Mouse (Mus musculus) mouse trophoblast stem cell (cell line): Measurements from ENCODE around the gene Apoc2.
"Not testable (repeated sequence)": the region's sequence is repeated elsewhere in the genome, so short reads cannot be mapped to it uniquely, and the experiment has no call there.

Experiments used
- in situ Hi-C, 2 experiments: fragments of 300-500 bp; cut with MseI, MboI; formaldehyde crosslinking; loops; 2 replicates in 1 of 2; 3 replicates in 1 of 2; pipeline ENCODE4 v1.15.1; 2025

Gene Apoc2

DNA sequence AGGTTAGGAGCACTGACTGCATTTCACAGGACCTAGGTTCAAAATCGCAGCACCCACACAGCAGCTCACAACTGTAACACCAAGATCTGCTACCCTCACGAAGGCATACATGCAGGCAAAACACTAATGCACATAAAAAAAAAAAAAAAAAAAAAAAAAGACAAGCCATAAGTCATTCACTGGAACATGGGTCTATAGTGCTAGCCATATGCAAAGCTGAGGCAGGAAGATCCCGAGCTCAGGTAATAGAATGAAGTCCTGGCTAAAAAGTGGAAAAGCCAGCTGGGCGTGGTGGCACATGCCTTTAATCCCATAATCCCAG, 22.0 kb upstream of the Apoc2 start:
- in situ Hi-C loops = loop anchor here in 1 of 2 experiments (5.0 kb wide), 1 partner anchor 32 kb away; the partner anchor contains the start of gene Clptm1

DNA sequence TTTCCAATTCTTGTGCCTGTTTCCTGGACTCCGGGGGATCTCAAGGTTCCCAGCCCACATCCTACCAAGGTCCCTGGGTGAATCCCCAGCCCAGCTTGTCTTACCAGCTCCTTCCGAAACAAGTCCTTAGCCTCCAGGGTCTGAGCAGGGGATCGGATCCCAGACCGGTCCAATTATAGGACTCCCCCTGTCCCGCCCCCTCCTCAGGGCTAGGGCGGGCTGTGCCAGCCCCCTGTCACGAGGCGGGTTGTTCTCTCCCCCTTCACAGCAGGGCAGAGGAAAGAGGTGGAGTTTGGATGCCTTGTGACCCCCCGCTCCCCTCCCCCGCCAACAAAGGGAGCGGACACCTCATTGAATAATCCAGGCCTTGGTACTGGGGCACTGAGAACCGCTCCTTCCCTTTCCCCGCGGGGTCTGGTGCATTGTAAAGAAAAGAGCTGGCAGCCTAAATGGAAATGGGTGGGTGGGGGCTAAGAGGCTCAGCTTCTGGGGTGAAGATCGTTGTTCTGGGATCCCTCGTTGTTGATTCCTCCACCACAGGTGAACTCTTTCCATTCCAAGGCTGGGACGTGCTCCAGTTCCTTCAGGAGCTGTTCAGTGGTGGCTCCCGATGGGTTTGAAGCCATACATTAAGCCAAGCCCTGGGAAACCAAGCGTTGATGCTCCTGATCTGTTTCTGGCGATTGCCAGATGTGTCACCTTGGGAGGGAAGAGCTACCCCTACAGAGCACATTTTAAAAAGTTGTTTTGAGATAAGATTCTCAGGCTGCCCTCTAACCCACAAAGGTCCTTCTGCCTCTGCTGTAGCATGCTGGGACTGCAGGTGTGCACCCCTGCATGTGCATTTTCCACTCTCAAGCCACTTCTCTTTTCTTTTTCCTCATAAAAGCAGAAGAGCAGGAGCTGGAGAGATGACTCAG, 21.4 kb upstream of the Apoc2 start, which contains the start of gene Apoe:
TSS of gene Apoe (minus strand) at position 282 of the 920 bp plus-strand sequence.
- in situ Hi-C loops = no loop called here

DNA sequence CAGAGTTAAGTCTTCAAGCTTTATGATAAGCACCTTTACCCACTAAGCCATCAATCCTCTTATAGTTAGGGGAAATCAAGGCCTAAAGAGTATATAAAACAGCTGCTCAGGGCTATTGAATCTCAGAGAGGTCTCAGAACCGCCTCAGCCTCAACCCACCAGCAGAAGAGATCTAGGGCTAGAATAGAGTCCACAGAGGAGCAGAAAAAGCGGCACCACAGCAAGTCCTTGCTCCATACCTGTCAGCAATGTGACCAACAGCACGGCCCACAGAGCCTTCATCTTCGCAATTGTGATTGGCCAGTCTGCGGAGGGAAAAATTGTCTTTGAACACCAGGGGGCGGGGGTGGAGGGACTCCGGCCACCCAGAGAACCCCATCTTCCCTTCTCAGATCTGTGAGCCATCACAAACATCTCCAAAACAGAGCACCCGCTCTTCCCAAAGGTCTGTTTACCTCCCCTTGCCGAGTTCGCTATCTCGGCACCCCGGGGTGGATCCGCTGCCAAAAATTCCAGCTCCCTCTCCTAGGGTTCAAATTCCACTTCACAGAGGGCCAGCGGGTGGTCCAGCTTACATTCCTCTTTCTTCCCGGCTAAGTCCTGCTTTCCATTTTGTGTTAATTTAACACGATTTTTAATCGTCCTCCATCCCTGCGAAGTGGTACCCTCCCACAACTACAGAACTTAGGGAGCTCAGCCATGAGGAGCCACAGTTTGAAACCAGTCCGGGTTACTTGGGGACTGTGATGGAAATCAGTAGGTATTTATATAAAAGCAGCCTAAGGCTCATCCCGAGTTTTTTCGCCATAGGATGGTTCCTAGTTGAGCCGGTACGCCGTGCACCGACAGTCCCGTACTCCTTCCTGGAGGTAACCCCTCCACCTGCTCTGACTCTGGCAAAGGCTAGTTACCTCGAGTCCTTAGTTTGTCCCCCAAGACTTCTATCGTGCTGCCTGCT, 20.5 kb upstream of the Apoc2 start:
- in situ Hi-C loops = no loop called here

DNA sequence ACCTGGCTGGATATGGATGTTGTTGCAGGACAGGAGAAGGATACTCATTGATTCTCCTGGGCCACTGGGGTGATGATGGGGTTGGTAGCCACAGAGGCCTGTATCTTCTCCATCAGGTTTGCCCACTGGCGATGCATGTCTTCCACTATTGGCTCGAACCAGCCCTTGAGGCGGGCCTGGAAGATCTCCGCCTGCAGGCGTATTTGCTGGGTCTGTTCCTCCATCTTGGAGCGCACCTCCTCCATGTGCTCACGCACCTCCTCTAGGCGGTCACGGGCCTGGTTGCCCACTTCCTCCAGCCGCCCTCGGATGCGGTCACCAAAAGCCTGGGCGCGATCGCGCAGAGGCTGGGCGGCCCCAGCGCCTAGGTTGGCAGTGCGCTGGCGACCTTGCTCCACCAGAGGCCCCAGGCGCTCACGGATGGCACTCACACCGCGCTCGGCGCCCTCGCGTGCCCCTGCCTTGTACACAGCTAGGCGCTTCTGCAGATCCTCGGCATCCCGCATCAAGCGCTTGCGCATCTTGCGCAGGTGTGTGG, 18.7 kb upstream of the Apoc2 start:
- in situ Hi-C loops = no loop called here

DNA sequence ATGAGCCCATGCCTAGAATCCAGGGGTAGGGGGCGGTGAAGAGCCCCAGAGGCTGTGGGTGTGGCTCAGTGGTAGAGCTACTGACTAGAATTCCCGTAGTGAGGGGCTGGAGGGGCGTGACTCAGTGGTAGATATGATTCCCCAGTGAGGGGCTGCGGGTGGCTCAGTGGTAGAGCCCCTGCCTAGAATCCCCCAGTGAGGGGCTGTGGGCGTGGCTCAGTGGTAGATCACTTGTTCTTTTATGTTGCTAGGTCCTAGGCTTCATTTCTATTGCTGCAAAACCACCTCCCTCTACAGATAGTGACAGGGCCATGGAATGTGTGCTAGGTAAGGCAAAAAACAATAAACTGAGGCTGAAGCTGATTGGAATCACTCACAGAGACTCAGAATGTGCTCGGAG, 18.1 kb upstream of the Apoc2 start:
- in situ Hi-C loops = no loop called here

DNA sequence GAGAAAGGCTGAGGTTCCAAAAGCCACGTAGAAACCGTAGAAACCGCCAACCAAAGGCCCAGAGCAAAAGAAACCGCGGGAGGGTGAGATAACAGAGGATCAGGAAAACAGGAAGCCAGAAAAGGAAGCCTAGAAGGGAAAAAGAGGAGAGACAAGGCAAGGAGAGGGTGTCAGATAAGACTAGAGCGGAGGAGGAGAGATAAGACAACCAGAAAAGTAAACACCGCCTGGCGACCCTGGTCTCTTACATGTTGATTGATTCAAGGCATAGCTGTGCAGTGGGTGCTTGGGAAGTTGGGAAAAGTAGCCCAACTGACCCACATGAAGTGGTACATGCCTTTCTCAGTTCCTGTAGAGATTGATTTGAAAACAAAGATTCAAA, 17.5 kb upstream of the Apoc2 start:
- in situ Hi-C loops = no loop called here

DNA sequence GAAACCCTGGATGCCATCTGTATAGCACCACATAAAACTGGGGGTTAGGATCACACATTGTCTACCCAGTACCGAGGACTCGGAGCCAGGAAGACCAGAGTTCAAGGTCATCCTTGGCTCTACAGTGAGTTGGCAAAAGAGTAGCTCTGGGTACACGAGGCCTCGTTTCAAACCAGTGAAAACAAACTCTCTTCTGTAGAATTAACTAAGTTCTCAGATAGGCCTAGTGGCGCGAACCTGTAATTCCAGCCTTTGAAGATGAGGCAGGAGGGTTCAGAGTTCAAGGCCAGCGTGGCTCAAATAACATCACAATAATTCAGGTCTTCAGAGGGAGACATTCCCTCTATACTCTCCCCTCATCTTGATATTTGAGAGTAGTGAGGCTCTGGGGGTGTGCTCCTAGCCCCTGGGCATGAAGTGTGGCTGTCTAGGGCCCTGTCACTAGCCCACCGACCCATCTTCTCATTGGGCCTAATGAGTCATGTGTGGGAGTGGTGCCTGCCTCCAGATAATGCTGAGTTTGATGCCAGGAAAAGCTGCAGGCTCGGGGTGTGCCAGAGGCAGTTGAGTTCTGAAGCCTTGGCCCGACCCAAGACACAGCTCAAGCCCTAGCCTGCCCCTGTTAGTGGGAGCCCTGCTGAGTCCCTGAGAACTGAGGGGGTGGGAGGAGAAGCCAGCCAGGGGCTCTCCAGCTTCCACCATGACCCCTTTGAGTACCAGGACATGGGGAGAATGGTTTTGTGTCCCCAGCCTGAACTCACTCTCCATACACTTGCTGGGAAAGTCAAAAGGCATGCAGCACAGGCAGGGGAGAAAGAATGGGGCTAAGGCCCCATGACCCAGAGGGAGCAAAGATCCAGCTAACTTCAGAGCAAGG, 16.8 kb upstream of the Apoc2 start:
- in situ Hi-C loops = no loop called here

DNA sequence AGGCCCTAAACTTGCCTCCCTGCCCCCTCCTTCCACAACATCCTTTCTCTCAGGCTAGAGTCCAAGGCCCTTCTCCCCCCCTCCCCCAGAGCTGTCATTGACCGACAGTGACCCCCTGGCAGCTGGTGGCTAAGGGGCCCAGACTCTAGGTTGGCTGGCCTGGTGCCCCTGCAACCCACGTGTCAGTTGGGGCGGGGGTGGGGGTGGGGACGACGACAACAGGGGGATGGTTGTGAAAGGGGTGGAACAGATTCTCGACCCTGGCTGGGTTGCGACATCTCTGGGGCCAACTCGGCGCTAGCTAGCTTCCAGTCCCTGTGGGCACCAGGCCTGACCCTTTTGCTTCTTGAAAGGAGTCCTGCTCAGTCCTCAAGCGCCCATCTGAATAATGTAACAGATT, 15.7 kb upstream of the Apoc2 start:
- in situ Hi-C loops = no loop called here

DNA sequence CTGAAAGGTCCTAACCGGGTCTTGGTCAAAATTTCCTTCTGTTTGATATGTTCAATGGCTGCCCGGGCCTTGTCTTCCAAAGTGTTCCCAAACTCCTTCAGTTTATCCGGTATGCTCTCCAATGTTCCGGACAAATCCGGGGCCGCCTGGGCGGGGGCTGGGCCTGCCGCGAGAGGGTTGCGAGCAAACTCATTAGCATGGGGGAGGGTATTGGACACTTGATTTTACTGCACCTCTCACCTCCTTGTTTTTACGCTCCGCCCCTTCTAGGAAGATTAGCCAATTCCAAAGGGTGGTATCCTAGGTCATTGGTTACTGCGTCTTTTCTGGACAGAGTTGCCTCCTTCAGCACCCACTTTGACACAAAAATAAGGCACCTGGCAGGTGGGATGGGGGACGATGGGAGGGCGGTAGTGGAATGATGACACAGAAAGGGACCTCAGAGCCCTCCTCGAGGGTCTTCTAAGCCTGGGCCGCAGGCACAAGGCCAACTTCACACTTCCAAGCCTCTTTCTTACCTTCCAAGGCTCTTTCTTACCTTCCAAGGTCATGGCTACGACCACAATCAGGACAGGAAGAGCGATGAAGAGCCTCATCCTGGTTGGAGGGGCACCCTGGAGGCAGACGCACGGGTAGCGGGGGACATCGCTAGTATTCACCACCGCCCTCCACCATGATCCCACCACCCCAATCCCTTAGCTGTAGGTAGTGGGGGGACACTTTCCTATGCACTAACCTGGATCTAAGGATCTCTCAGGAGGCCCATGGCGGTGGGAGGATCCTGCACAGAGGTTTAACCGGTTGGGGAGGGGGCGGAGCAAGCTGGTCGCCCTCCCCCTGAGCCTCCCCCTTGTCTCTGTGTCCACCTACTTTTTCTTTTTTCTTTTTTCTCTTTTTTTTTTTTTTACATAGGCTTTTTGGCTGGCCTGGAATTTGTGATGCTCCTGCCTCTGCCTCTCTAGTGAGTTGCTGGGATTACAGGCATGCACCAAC, 14.4 kb upstream of the Apoc2 start, which contains the start of gene Apoc1:
TSS of gene Apoc1 (minus strand) at position 788 of the 993 bp plus-strand sequence.
- in situ Hi-C loops = no loop called here

DNA sequence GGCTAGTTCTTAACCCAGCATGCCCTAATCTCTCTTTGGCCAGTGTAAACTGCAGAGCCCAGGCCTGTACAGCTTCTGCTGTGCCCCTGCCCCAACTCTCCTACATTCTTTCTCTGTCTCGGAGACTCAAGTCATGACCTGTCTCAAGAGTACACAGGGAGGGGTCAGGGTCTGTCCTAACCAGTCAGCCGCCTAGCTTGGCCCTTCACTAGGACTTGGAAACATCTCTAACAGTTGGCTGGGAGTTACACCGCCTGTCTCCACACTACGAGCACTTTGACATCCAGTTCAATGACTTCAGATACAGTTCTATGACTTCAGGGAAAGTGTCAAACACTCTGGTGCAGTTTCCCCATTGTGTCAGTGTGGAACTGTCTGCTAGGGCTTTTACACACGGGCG, 13.7 kb upstream of the Apoc2 start:
- in situ Hi-C loops = no loop called here

DNA sequence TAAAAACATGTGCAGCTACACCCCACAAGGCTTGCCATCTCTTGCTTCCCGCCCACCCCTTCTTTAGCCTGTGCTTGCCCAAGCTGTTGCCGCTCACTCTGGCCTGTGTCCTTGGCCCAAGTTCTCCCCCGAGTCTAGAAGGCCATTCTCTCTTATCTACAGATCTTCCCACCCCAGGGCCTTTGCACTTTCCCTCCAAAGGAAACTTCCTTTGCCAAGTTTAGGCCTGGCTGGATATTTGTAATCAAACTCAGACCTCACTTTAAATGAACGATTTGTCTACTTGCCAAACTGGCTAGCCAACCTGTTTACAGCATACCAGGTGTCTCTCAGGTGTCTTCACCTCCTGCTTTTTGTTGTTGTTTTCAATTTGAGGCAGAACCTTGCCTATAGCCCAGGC, 13.1 kb upstream of the Apoc2 start:
- in situ Hi-C loops = no loop called here

DNA sequence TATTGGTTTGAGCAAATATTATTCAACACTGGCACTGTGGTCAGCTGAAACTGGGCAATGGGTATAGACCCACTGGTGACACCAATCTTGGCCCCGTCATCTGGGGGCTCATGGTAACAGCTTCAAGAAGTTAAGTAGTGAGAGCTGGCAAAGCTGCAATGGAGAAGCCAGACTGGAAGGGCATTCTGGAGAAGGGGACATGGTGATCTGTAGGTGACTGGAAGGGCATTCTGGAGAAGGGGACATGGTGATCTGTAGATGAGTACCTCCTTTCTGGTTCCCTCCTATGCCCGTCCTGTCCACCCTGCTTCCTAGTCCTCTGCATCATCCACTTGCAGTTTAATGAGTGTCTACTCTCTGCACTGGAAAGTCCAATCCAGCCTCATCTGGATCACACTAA, 10.9 kb upstream of the Apoc2 start:
- in situ Hi-C loops = no loop called here

DNA sequence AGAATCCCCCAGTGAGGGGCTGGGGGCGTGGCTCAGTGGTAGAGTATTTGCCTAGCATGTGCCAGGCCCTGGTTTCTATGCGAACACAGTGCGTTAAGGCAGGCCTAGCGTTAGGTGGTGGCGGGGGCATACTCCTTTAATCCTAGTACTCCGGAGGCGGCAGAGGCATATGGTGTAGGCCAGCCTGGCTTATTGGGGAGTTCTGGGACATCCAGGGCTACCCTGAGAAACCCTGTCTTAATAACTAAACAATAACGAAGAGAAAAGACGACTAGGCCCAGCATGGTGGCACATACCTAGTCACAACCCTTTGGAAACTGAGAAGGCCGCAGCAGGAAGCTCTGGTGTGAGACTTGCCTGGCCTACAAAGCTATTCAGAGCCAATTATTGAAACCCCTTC, 10.4 kb upstream of the Apoc2 start:
- in situ Hi-C loops = no loop called here

DNA sequence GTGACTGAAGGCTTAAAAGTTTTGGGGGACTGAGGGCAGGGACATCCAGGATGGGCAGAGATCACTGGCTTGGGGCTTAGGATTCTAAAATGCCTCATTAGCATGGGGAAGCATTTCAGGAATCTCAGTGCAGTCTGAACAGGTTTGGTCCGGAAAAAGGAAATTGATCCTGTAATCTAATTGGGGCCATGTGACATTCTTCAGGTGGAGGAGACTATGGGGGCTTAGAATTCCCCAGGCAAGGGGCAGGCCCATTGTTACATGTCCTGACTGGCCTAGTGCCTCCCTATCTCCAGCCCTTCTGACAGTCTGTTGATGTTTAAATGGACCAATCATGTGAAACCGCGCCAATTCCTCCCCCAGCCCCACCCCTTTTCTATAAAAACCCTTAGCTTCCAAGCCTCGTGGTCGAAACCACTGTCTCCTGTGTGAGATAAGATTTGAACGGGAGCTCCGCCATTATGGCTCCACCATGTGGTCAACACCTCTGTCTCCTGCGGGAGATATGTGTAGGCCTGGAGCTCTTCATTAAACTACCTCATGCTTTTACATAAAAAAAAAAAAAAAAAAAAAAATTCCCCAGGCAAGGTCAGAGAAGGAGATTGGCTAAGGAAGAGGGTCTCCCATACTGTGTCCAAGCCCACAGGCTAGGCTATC, 9.3 kb upstream of the Apoc2 start:
- in situ Hi-C loops = not testable (repeated sequence)

DNA sequence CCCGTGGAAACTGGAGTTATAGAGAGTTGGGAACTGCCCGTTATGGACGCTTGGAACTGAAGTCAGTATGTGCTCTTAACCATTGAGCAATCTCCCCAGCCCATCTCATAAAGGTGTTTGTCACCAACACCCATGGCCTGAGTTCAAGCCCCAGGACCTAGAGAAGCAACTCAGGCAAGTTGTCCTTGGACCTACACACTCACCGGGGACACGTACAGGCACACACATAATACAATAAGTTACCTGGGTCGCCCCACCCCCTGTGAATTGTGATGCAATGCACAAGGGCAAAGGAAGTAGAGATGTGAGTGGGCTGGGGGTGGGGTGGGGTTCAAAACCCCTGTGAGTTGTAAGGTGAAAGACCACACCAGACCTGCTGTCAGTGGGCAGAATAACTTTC, 8.8 kb upstream of the Apoc2 start:
- in situ Hi-C loops = no loop called here

DNA sequence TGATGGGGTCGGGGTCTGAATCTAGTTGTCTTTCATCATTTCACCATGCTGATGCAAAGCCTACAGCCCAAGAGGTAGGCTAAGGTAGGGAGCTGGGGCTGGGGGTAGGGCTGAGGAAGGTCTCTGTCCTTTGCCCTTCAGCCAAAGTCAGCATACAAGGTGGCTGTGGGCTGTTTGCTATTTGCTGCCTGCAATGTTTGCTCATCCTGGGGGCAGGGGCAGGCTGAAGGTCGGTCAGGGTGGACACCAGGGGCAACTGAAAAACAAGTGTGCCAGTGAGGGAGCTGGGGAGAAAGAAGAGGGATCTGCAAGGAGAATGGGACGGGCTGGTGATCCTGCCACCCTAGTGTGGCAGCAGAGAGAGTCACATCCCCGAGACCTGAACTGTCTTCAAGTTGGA, 7.6 kb upstream of the Apoc2 start:
- in situ Hi-C loops = no loop called here

DNA sequence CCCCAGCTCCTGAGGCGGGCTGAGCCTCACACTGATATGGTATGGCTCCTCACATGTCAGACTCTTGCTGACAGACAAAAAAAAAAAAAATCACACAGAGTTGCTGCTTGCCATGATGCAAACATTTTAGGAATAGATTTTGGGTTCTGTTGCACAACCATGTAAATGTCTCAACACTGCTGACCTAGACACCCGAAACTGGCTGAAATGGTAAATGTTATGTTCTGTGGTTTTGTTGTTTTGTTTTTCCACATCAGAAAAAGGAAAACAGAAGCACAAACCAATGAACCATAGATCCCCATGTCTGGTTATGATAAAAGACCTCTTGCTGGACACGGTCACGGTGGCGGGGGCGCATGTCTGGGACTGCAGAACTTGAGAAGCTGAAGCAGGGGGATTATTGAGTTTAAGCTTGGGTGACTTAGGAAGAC, 6.0 kb upstream of the Apoc2 start:
- in situ Hi-C loops = no loop called here

DNA sequence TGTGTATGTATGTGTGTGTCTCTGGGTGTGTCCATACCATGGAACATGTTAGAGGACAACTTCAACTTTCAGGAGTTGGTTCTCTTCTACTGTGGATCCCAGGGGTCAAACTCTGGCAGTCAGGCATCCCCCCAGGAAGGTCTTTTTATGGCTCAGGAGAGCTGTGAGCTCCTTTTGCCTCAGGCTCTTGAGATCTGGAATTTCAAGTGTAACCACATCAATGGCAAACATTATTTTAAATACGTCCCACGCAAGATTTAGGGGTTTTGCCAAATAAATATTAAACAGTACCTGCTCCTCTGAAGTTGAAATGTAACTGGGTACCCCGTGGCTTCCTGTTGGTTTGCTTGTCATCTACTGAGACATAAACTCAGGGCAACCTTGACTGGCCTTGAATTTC, 5.2 kb upstream of the Apoc2 start:
- in situ Hi-C loops = no loop called here

DNA sequence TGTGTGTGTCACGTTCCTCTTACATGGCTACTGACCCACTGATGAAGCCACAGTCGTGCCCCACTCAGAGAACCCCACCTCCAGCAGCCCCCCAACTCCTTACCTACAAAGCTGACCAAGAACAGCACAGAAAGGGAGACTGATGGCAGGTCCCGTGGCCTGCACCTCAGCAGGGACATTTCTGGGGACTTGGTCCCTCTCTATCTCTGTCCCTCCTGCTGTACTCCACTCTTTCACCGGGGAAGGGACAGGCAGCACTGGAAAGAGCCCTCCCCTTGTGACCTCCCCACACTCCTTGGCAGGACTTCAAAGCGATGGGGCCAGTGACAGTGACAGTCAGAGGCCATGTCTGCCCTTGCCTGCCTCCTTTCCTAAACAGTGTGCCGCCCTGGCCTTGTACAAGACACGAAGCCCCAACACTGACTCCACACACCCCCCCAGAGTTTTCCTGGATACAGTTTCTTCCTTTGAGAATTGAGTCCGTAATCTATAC, 3.5 kb upstream of the Apoc2 start, which contains the start of the genes Gm44805 and Apoc4:
TSS of gene Gm44805 (minus strand) at position 222 of the 493 bp plus-strand sequence.
TSS of gene Apoc4 (minus strand) at position 278 of the 493 bp plus-strand sequence.
- in situ Hi-C loops = no loop called here
